Mouse (Mus musculus): Measurements from ENCODE around the gene Rab11a.
"Not testable (repeated sequence)": the region's sequence is repeated elsewhere in the genome, so short reads cannot be mapped to it uniquely, and the experiment has no call there.

The Rab11a gene

GRCm38 (mm10) chr9:64742453-64742852 lies 4.9 kb upstream of the Rab11a start:
- DNase-seq (ENCODE audit: low spot score), result no peak

GRCm38 (mm10) chr9:64739001-64739400 lies 1.4 kb upstream of the Rab11a start:
- DNase-seq (ENCODE audit: low spot score), result no peak

GRCm38 (mm10) chr9:64736639-64737405 lies 736 bp downstream of the Rab11a start:
- peak; percentile 73 for DNase-seq (ENCODE audit: low spot score)

- no peak for DNase-seq (ENCODE audit: low spot score)
These were observed 1.4 kb downstream of the Rab11a start for GRCm38 (mm10) chr9:64736076-64736638.

- peak; percentile 3 for DNase-seq (ENCODE audit: low spot score)
These were observed 2.6 kb downstream of the Rab11a start for GRCm38 (mm10) chr9:64734992-64735391.

GRCm38 (mm10) chr9:64734166-64734565 lies 3.4 kb downstream of the Rab11a start:
- peak; percentile 32 for DNase-seq (ENCODE audit: low spot score)

- DNase-seq (ENCODE audit: low spot score), result peak; percentile 24
These were observed 6.5 kb downstream of the Rab11a start for GRCm38 (mm10) chr9:64731029-64731560.

- no peak for DNase-seq (ENCODE audit: low spot score)
These were observed 11.1 kb downstream of the Rab11a start for GRCm38 (mm10) chr9:64726454-64726853.

GRCm38 (mm10) chr9:64719526-64720163 lies 17.9 kb downstream of the Rab11a start:
- no peak for DNase-seq (ENCODE audit: low spot score)

GRCm38 (mm10) chr9:64710291-64710690 lies 27.3 kb downstream of the Rab11a start:
- not testable (repeated sequence) for DNase-seq (ENCODE audit: low spot score)

GRCm38 (mm10) chr9:64704073-64704840 lies 33.3 kb downstream of the Rab11a start:
- no peak for DNase-seq (ENCODE audit: low spot score)

GRCm38 (mm10) chr9:64703420-64703965 lies 34.1 kb downstream of the Rab11a start:
- DNase-seq (ENCODE audit: low spot score), result no peak

GRCm38 (mm10) chr9:64702937-64703336 lies 34.6 kb downstream of the Rab11a start:
- DNase-seq (ENCODE audit: low spot score), result no peak

GRCm38 (mm10) chr9:64702391-64702790 lies 35.2 kb downstream of the Rab11a start:
- no peak for DNase-seq (ENCODE audit: low spot score)

- no peak for DNase-seq (ENCODE audit: low spot score)
These were observed 35.9 kb downstream of the Rab11a start for GRCm38 (mm10) chr9:64701651-64702050.

GRCm38 (mm10) chr9:64700451-64701311 lies 36.9 kb downstream of the Rab11a start:
- no peak for DNase-seq (ENCODE audit: low spot score)

- DNase-seq (ENCODE audit: low spot score), result peak; percentile 24
These were observed 39.0 kb downstream of the Rab11a start for GRCm38 (mm10) chr9:64698586-64698985.

GRCm38 (mm10) chr9:64697677-64698076 lies 39.9 kb downstream of the Rab11a start:
- DNase-seq (ENCODE audit: low spot score), result peak; percentile 36

GRCm38 (mm10) chr9:64697006-64697405 lies 40.6 kb downstream of the Rab11a start:
- DNase-seq (ENCODE audit: low spot score), result peak; percentile 34

- DNase-seq (ENCODE audit: low spot score), result peak; percentile 38
These were observed 41.2 kb downstream of the Rab11a start for GRCm38 (mm10) chr9:64696404-64696803.

- no peak for DNase-seq (ENCODE audit: low spot score)
These were observed 42.3 kb downstream of the Rab11a start for GRCm38 (mm10) chr9:64695266-64695665.

Data from testis, postnatal 10 days (tissue).